ENCODE assay signal across 23 mouse cellular contexts in the genomic region with DNA sequence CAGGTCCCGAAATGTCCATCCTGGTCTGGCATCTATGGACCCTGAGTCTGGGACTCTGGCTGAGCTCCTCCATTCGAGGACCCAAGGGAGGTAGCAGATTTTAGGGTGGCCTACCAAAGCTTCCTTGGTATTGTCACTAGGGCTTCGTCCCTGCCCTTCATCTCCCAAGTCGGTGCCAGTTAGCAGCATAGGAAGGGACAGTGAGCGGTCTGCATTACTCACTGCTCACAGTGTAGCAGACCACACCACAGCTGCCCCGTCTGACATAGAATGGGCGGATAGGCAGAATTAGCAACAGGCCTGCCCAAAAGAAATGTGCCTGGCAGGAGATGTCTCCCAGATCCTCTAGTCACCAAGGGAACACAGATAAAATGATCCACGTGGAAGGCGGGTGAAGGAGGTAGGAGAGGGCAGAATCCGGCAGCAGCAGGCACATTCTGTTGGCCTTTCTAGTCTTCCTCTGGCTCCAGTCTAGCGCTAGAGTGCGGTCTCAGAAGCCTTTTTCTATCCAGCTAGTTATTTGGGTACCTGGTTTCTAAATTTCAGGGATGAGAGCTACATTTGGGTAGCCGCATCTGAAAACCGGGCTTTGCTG. TPM values are rescaled to one million over a fixed set of nuclear protein-coding genes. Genes with fewer than 3 reads are reported as not detected.
DNase-seq lines count a peak whose midpoint lies in the region; ATAC-seq lines count a peak whose summit lies in the region.
"Had no signal": no experiment of that assay in that cellular context is flagged by ENCODE, and none has a peak within 500 bp of the region (broad histone marks: within the 10 kb centered on the region; RNA-seq: fewer than 3 reads in every experiment).

No protein-coding gene starts in this region.

- DNase-seq in embryo, embryonic 10 days (ENCODE audit: low spot score), result peak; percentile 36
- no peak for DNase-seq in embryo, embryonic 11 days
- peak; percentile 62 for DNase-seq in hindbrain, embryonic 11.5 days (ENCODE audit: low spot score)
- no peak for DNase-seq in hindbrain, embryonic 14.5 days (ENCODE audit: low spot score)
- DNase-seq in neural tube, embryonic 10.5 days (ENCODE audit: extremely low spot score, low spot score), result peak; percentile 61
- DNase-seq in neural tube, embryonic 11.5 days (ENCODE audit: low spot score), result peak; percentile 53
- no peak for DNase-seq in thymus, postnatal 10 days (ENCODE audit: low spot score in 2 of 2)
- DNase-seq: adrenal gland, adult 8-10 months; cerebellum, postnatal 10 days; gastrocnemius, postnatal 14 days; heart, adult 18-20 months; heart, postnatal 14 days; kidney, adult 2 months; kidney, postnatal 25 days; lung, adult 2 months; right cerebral cortex, postnatal 4 days had no signal

- no peak overlapping the region for H3K27ac ChIP-seq in hindbrain, embryonic 11.5 days (ENCODE audit: low read depth, low read length)
- H3K27ac ChIP-seq in hindbrain, embryonic 14.5 days, result no peak overlapping the region
- H3K27ac ChIP-seq in neural tube, embryonic 15.5 days (replicated peaks), result no peak overlapping the region
- no peak overlapping the region for H3K27ac ChIP-seq in neural tube, embryonic 11.5 days (ENCODE audit: low read depth, low read length)
- H3K27ac ChIP-seq: limb, embryonic 12.5 days; liver, embryonic 12.5 days; stomach, postnatal 0 days had no signal

- no peaks in the 10 kb centered on the region for H3K9me3 ChIP-seq in hindbrain, embryonic 11.5 days (ENCODE audit: control insufficient read depth, low read length)
- H3K9me3 ChIP-seq in hindbrain, embryonic 14.5 days (ENCODE audit: control insufficient read depth, low read length), result no peaks in the 10 kb centered on the region
- H3K9me3 ChIP-seq in neural tube, embryonic 15.5 days (replicated peaks), result no peaks in the 10 kb centered on the region
- H3K9me3 ChIP-seq in neural tube, embryonic 11.5 days (ENCODE audit: control insufficient read depth, low read length), result no peaks in the 10 kb centered on the region; the same call in 1 of the 2 replicates
- H3K9me3 ChIP-seq: limb, embryonic 12.5 days; liver, embryonic 12.5 days had no signal

- H3K36me3 ChIP-seq in hindbrain, embryonic 11.5 days (ENCODE audit: control insufficient read depth, insufficient read depth, low read length), result no peaks in the 10 kb centered on the region
- H3K36me3 ChIP-seq in hindbrain, embryonic 14.5 days (replicated peaks; ENCODE audit: control insufficient read depth, insufficient read depth), result no peaks in the 10 kb centered on the region
- no peaks in the 10 kb centered on the region for H3K36me3 ChIP-seq in neural tube, embryonic 15.5 days
- no peaks in the 10 kb centered on the region for H3K36me3 ChIP-seq in neural tube, embryonic 11.5 days (ENCODE audit: control insufficient read depth, insufficient read depth, low read length)
- H3K36me3 ChIP-seq: limb, embryonic 12.5 days; liver, embryonic 12.5 days had no signal

- no peak overlapping the region for H3K9ac ChIP-seq in hindbrain, embryonic 11.5 days (ENCODE audit: low read depth, low read length)
- no peak overlapping the region for H3K9ac ChIP-seq in hindbrain, embryonic 14.5 days
- no peak overlapping the region for H3K9ac ChIP-seq in neural tube, embryonic 15.5 days (replicated peaks)
- H3K9ac ChIP-seq in neural tube, embryonic 11.5 days (ENCODE audit: low read length), result no peak overlapping the region
- H3K9ac ChIP-seq: limb, embryonic 12.5 days; liver, embryonic 12.5 days had no signal

- 4% methylated on average over 14 of the region's 14 CpGs for WGBS in hindbrain, embryonic 11.5 days
- WGBS in hindbrain, embryonic 14.5 days, result 2% methylated on average over 14 of the region's 14 CpGs
- 4% methylated on average over 14 of the region's 14 CpGs for WGBS in neural tube, embryonic 15.5 days
- WGBS in neural tube, embryonic 11.5 days, result 2% methylated on average over 14 of the region's 14 CpGs

- H3K4me2 ChIP-seq in hindbrain, embryonic 11.5 days (replicated peaks; ENCODE audit: low read depth, low read length), result no peak overlapping the region
- no peak overlapping the region for H3K4me2 ChIP-seq in hindbrain, embryonic 14.5 days (replicated peaks)
- H3K4me2 ChIP-seq in neural tube, embryonic 15.5 days, result no peak overlapping the region
- no peak overlapping the region for H3K4me2 ChIP-seq in neural tube, embryonic 11.5 days (ENCODE audit: low read depth)

- ATAC-seq in hindbrain, embryonic 11.5 days (ENCODE audit: low FRiP score), result peak; percentile 42; the same call in 1 of the 2 replicates
- no peak for ATAC-seq in hindbrain, embryonic 14.5 days (ENCODE audit: low FRiP score)
- no peak for ATAC-seq in neural tube, embryonic 15.5 days (ENCODE audit: low FRiP score)
- no peak for ATAC-seq in neural tube, embryonic 11.5 days (ENCODE audit: insufficient read depth, low FRiP score, low TSS enrichment)
- ATAC-seq: CD4-positive, CD25-positive, alpha-beta regulatory T cell, adult 4 months; forebrain, embryonic 14.5 days; liver, embryonic 12.5 days had no signal

- H3K27me3 ChIP-seq in hindbrain, embryonic 11.5 days (ENCODE audit: control insufficient read depth, insufficient read depth, low read length), result peaks cover 88% of the 10 kb centered on the region
- peaks cover 95% of the 10 kb centered on the region for H3K27me3 ChIP-seq in hindbrain, embryonic 14.5 days (ENCODE audit: control insufficient read depth, insufficient read depth, low read length)
- H3K27me3 ChIP-seq in neural tube, embryonic 15.5 days (replicated peaks), result peaks cover 90% of the 10 kb centered on the region
- H3K27me3 ChIP-seq in neural tube, embryonic 11.5 days (ENCODE audit: control insufficient read depth, insufficient read depth, low read length), result peaks cover 91% of the 10 kb centered on the region

- no peak overlapping the region for H3K4me3 ChIP-seq in hindbrain, embryonic 11.5 days (ENCODE audit: low read depth, low read length)
- no peak overlapping the region for H3K4me3 ChIP-seq in hindbrain, embryonic 14.5 days (replicated peaks; ENCODE audit: low read length)
- no peak overlapping the region for H3K4me3 ChIP-seq in neural tube, embryonic 15.5 days (replicated peaks)
- no peak overlapping the region for H3K4me3 ChIP-seq in neural tube, embryonic 11.5 days (ENCODE audit: low read depth, low read length)
- H3K4me3 ChIP-seq: liver, embryonic 12.5 days had no signal

- H3K4me1 ChIP-seq in hindbrain, embryonic 11.5 days (replicated peaks; ENCODE audit: control insufficient read depth, insufficient read depth, low read length), result no peaks in the 10 kb centered on the region
- H3K4me1 ChIP-seq in hindbrain, embryonic 14.5 days (replicated peaks; ENCODE audit: control insufficient read depth, insufficient read depth, low read length), result peaks cover 8% of the 10 kb centered on the region; the same call in 1 of the 2 replicates
- H3K4me1 ChIP-seq in neural tube, embryonic 15.5 days, result peaks cover 20% of the 10 kb centered on the region
- H3K4me1 ChIP-seq in neural tube, embryonic 11.5 days (ENCODE audit: control insufficient read depth, insufficient read depth, low read length), result peaks cover 5% of the 10 kb centered on the region; the same call in 1 of the 2 replicates

RNA-seq across cellular contexts. Expression of a gene that starts 0.9 kb away (rescaled TPM):
- polyA plus RNA-seq in hindbrain, embryonic 11.5 days (2014; fragmentation: Nextera tagmentation; extraction: Ambion mirVana), result 1.0 and 1.7 TPM in 2 replicates
- polyA plus RNA-seq in hindbrain, embryonic 14.5 days (2014; fragmentation: Nextera tagmentation; extraction: Ambion mirVana), result not detected in 2 replicates
- polyA plus RNA-seq in neural tube, embryonic 15.5 days (2015; fragmentation: Nextera tagmentation; extraction: Ambion mirVana), result 0.12 and 0.14 TPM in 2 replicates
- 0.38 and 0.85 TPM in 2 replicates for polyA plus RNA-seq in neural tube, embryonic 11.5 days (2014; fragmentation: Nextera tagmentation; extraction: Ambion mirVana)
- polyA plus RNA-seq: CD4-positive, CD25-positive, alpha-beta regulatory T cell, adult 4 months; forebrain, embryonic 14.5 days; kidney, adult 2 months; limb, embryonic 12.5 days; liver, embryonic 12.5 days; stomach, postnatal 0 days; thymus, postnatal 0 days had no signal

Comparison
In these comparisons a context has a peak if more than half of its experiments do, and no peak if none do; other contexts are left out.
1. DNase-seq: peak in embryo, embryonic 10 days (single experiment), hindbrain, embryonic 11.5 days (single experiment), neural tube, embryonic 10.5 days (single experiment) and neural tube, embryonic 11.5 days (single experiment); none in embryo, embryonic 11 days (single experiment), hindbrain, embryonic 14.5 days (single experiment) and thymus, postnatal 10 days (0 of 2).